Mouse (Mus musculus) right cerebral cortex, postnatal 10 days (tissue): ENCODE results near the gene Cit.

ENCODE experiments used
- DNase-seq, 2 experiments: peaks; one replicate each; pipeline ENCODE4 v3.0.0; 2021; ENCODE audit warnings: low spot score in 2 of 2

Gene Cit

DNA sequence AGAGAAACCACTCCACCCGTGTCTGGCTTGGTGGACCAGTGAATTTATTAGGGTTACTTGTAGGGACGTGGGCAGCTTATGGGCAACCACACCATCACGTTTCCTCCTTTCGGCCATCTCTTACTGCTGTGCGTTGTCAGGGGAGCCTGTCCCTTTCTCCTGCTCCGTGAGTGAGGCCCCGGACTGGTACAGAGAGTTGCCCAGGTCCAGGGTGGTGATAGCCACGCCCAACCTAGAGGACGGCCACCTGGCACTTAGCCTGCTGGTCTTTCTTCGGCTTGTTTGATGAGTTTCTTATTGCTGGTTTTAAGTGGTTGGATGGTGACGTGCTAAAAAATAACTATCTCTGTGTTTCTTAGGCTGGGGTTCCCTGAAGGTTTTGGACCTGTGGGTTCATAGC, 113.7 kb downstream of the Cit start:
- DNase-seq: no peak

DNA sequence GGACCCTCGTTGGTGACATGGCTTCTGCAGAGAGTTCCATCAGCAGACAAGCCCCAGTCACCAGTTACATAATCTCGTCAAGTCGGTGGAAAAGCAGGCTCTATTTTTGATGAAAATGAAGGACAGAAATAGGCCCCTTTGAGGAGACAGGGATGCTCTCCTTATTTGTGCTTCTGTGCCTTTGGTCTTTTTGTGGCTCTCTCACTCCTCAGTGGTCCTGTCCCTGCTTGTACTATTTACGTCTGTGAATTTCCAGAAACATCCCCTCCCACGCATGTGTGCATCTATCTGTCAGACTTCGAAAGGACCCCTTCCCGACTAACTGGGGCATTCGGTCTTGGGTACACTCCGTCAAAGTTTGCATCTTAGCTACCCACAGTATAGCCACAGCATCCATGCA, 116.7 kb downstream of the Cit start:
- DNase-seq: peak in 1 of 2 experiments; percentile 68

DNA sequence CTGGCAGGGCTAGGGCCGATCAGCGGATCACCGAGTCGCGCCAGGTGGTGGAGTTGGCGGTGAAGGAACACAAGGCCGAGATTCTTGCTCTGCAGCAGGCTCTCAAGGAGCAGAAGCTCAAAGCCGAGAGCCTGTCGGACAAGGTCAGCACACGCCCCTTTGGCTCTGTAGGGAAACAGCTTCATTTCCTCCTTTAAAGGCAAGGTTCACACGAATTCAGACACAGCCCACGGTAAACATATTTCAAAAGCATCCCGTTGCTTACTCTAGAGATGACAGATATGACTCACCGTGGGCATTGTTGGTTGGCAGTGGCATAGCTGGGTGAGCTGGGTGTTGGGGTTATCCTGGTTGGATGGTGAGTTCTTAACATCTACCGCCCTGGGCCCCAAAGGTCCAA, 126.2 kb downstream of the Cit start:
- DNase-seq: no peak

DNA sequence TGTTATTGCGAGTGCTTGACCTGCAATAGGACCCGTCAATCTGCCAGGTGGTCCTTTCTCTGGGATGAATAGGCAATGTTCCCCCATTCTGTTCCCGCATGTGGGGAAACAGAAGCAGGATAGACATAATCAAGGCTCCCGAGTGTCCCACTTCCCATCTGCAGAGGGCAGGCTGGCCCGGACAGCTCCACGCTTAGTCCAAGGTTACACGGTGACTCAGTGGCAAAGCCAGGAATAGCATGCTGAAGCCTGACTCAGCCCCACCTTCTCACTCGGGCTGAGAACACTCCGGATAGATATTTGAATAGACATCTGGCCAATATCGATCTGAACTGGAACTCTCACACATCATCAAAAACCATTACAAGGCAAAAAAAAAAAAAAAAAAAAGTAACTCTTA, 130.6 kb downstream of the Cit start:
- no peak for DNase-seq

DNA sequence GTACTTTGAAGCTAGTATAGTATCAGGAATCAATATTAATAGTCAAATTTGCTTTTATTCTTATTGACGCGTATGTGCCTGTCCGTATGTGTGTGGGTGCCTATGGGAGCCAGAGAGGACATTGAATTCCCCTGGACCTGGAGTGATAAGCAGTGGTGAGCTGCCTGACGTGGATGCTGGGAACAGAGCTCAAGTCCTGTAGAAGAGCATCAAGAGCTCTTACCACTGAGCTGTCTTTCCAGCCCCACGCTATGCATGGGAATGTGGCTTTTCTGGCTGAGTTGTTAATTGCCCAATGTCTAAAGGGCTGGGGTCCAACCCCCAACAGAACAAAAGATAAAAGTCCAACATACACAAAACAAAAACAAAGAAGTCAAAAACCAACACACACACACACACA, 131.4 kb downstream of the Cit start:
- DNase-seq: no peak

DNA sequence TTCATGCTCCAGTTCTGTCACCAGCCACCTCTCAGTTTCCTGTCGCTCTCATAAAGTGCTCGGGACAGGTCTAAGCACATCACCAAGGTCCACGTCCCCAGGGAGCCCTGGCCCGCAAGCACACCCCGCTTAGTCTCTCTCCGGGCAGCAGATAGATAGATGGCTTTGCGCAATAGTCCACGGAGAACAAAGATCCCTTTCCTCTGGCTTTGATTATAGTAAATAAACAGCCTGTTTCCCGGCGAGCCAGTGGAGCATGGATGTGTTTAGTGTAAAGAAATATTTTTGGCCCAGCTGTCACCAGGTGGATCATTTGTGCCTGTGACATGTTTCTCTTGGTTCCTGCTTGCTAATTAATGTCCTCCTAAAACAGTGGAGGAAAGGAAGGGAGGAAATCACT, 132.2 kb downstream of the Cit start:
- no peak for DNase-seq

DNA sequence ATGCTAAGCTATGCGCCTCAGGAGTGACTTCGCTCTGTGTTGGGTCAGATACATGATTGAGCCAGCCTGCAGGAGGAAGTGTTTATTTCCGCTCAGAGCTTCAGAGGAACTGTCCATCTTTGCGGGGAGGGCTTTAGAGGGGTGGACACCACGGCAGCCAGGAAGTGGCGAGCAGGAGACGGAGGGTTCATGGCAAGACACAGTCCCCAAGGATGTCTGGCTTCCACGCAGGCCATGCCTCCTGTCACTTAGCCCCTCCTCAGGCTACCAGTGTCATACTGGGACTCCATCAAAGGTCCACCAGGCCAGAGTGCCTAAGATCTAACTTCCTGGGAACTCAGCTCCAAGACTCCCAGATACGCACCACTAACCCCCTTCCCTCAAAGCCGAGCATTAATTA, 132.7 kb downstream of the Cit start:
- DNase-seq: no peak

DNA sequence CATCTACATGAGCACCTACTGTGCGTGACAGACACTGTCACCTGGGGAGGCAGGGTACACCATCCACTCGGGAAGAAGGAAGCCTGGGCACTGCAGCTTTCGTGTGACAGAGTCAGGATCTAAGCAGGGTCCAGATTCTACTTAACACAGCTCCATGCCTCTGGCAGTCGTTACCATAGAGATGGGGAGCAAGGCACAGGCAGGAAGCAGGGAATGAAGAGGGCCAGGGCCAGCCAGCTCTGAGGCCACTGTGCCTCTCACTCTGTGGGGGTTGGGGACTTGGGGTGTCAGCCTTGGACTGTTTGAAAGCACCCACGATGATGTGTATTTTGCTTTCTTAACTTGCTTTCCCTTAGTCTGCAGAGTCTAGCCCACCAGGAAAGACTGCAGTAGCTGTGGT, 133.2 kb downstream of the Cit start:
- DNase-seq: no peak

DNA sequence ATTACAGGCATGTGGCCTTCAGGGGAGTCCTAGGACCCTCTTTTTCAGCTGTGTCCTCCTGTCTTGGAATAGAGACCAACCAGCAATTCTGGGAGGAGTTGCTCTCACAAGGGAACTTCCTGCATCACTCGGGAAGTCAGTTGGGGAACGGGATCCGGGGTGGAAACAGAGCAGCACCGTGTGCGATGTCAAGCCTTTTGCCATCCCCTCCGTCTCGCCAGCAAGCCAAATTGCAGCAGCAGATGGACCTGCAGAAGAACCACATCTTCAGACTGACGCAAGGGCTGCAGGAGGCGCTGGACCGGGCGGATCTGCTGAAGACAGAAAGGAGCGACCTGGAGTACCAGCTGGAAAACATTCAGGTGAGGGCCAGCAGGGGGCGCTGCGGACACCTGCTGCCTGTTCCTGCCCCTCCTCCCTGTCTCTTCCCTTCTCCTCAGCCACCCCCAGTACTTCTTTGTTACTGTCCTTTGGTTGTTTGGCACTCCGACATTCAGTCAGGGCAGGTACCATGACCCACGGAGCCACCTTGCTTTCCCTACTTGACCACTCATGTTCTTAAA, 134.1 kb downstream of the Cit start:
- no peak for DNase-seq

DNA sequence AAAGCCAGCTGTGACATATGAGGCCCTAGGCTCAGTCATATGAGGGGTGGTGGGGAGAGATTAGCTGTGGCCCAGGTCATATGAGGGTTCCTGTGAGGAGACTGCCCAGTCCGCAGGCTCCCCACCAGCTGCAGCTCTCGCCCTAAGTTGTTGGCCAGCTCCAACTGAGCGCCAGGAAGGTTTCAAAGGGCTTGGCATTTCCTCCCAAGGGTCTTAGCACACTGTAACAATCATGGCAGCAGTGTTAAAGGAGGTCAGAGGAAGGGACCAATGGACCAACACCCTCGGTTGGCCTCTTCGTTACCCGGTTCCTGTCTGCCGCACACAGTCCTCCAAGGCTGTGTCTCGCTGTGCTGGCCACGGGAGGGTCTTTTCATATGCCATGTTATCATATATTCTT, 135.5 kb downstream of the Cit start:
- DNase-seq: no peak

DNA sequence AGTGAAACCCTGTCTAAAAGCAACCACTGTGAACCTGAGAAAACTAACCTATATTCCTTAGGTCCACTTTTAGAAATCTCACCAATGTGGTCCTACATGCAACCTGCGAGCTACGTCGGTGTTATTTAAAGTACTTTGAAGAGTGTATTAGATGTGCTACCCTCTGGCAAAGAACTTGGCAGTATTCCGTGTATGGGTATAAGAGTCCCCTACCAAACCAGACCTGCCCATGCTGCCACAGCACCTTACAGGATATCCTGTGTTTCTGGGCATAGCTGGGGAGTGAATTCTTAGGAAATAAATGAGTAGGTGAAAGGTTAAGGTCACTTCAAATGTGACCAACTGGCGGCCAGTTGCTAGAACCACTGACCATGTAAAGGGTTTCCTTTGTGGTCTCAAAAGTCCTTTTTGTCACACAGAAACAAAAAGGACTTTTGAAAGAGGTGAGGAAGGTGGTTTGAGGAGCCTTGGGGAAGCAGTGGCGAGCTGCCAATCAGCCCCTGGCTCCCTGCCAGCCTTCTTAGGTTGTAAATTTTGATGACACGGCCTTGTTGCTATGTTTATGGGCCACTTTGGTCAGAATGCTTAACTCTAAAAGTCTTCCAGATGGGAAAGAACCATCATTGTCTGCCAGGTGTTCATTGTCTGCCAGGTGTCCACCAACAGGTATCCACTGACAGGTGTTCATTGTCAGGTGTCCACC, 137.7 kb downstream of the Cit start:
- no peak for DNase-seq

DNA sequence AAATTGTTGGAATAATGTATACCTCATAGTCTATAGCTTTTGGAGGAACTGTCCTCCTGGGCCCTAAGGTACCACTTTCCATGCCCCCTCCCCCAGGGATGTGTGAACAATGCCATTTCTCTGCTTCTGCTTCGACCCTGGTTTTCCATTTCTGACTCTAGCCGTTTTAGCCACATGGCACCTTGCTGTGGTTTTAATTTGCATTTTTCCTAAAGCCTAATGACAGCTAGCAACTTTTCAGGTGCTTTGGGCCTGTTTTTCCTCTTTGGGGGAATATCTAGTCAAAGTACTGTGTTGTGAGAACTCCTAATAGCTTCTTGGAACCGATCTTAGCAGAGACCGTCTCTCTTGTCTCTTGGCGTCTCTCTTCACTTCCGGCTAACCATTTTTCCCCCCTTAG, 139.3 kb downstream of the Cit start:
- no peak for DNase-seq

DNA sequence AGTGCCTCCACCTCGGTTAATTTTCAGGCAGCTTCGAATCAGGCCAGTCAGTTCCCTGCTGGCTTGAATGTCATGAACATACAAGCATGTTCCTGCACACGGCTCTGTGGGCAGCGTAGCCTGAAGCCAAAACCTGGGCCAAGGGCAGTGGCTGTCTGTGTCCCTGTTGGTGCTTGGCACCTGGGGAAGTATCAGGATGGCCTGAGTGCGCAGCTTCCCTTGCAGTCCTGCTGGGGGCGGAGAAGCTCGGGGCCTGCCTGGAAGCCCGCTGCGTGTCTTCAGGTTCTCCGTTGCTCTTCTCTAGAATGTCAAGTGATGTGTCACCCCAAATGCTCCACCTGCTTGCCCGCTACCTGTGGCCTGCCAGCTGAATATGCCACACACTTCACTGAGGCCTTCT, 140.0 kb downstream of the Cit start:
- no peak for DNase-seq

DNA sequence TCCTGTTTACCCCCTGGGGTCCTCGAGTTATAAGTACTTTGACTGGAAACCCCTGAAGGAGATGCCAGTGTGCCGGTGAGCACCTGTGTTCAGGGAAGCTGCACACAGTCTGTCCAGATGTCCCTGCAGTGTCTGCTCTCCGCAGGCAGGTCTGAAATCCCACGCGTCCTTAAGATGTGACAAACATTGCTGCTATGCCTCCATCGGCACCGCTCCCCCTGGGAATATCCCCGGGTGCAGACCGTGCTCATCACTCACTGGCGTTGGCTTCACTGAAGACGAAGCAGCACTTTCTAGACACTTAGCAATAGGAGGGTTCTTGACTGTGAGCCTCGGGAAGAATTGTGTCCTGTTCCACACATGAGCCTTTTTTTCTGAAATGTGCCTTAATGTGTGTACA, 142.2 kb downstream of the Cit start:
- no peak for DNase-seq

DNA sequence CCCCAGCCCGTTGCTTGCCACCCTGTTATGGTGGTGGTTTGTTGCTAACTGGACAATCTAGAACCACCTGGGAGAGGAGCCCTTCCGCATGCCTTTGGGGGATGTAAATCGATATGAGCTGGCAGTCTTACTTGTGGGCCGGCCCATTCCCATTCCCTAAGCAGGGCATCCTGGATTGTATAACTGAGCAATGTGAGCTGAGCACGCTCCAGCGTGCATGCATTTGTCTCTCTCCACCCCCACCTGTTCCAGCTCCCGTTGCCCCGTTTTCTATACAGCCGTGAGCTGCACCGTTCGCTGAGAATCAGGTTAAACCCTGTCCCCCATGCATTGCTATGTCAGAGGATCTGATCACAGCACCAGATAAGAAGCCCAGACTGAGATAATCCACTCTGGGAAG, 146.6 kb downstream of the Cit start:
- DNase-seq: no peak

DNA sequence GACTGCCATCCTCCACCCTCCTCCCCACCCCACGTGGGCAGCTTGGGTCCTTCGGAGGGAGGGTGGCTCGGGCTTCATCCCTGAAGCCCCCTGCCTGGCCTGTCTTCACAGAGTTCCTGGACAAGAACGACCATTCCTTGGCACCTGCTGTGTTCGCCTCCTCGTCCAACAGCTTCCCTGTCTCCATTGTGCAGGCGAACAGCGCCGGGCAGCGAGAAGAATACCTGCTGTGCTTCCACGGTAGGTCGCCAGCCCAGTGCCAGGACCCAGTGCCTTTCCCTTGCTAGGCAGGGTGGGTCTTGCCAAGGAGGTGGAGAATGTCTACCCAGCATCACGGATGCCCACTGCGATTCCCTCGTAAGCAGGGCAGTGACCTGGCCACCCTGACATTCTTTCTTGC, 149.0 kb downstream of the Cit start:
- no peak for DNase-seq

DNA sequence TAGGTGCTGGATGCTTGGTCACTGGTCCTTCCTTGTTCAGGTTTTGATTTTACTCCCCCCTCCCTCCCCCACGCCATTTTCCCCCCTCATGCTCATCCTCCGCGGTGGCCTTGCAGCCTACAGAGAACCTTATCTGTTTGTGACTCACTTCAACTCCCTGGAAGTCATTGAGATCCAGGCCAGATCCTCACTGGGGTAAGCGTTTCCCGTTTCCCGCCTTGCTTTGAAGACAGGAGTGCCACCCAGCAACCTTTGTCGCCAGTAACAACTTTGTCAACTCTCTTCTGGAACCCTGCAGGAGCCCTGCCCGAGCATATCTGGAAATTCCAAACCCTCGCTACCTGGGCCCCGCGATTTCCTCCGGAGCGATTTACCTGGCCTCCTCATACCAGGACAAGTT, 152.3 kb downstream of the Cit start:
- DNase-seq: no peak

DNA sequence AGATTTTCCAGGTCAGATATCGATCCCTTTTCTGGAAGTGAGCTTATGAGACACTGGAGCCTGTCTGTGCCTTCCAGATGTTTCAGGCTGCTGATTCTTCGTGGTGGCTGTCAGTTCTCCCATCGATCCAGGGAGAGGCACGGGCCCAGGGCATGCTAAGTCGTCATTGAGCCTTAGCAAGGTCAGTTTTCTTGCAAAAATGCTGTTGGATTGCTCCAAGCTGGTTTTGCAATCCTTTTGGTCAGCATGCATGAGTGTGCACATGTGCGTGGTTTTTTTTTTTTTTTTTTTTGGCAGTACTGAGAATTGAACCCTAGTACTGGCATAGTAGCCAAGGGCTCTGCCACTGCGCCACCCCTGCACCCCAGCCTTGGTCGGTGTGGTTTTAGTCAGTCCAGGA, 158.1 kb downstream of the Cit start:
- no peak for DNase-seq

DNA sequence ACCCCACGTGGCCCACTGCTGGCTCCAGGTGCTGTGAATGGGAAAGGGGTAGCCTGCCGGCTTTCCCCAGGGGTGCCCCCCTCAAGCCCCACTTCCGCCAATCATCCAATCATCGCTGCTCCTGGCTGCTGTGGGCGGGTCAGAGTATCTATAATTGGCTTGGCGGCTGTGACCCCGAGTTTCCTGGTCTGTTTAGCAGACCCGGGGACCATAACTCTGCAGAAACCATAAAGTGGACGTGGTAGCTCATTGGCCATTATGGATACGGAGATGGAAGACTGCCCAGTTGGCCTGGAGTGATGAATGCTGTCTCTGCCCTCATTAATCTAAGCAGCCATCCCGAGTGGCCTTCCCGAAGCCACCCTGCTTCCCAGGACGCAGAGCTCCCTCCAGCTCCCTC, 158.7 kb downstream of the Cit start:
- no peak for DNase-seq

DNA sequence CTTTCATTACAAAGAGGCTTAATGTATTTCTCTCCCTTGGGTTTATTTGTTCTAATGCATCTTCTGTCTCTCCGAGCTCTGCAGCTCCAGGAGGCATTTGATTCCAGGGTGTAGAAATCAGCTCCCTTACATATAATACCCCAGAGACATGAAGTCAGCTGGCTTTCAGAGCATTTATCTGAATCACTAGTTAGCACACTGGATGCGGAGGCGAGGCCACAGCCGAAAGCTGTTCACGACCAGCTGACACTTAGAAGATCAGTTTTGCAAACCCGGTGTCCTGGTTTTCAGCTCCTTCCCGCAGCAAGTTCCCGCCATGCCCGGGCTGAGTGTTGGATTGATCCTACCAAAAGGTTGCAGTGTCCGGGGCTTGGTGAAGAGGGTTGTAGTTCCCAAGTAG, 159.2 kb downstream of the Cit start:
- DNase-seq: no peak

DNA sequence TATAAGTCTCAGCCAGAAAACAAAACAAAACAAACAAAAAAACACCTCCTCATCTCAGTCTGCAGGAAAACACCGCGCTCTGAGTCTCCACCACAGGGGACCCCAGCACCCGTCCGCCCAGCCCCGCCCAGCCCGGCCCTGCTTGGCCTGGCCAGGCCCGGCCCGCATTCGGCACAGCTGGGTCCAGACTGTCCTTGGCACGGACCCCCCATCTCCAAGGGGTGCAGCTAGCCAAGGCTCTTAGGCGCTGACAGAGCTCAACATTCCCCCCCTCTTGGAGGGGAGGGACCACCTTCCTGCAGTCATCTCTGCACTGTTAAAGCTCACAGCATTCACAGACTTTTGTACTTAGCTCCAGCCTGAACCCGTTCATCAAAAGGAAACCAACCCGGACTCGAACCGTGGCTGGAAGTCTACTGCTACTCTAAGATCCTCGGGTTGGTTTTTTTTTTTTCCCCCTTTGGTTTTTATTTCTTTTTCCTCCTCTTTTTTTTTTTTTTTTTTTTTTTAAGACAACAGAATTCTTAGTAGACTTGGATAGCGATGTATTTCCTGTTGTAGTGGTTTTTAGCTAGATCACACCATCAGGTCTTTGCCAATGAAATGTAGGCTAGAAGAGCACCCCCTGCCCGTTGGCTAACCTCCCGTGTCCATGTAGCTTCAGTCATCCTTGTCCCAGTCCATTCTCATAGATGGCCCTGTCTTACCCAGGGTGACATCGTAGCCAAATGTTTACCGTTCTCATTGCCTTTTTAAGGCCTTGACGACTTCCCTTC, 161.4 kb downstream of the Cit start:
- DNase-seq: no peak

DNA sequence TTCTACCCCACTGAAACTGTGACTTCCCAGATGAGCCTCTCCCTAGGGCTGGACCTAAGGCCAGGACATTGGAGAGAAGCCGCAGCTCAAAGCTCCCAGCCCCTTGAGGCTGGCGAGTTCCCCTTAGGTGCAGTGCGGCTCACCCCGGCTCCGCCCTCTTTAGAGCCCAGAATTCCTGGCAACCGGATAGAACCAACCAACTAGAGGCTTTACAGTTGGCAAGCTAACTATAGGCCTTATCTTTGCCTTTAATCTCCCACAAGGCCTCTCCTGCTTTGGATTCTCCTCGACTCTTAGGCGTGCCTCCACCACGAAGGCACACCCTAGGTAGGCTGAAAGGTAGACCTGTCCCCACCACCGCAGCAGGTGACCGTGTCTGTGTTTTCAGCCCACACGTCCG, 162.6 kb downstream of the Cit start:
- no peak for DNase-seq

DNA sequence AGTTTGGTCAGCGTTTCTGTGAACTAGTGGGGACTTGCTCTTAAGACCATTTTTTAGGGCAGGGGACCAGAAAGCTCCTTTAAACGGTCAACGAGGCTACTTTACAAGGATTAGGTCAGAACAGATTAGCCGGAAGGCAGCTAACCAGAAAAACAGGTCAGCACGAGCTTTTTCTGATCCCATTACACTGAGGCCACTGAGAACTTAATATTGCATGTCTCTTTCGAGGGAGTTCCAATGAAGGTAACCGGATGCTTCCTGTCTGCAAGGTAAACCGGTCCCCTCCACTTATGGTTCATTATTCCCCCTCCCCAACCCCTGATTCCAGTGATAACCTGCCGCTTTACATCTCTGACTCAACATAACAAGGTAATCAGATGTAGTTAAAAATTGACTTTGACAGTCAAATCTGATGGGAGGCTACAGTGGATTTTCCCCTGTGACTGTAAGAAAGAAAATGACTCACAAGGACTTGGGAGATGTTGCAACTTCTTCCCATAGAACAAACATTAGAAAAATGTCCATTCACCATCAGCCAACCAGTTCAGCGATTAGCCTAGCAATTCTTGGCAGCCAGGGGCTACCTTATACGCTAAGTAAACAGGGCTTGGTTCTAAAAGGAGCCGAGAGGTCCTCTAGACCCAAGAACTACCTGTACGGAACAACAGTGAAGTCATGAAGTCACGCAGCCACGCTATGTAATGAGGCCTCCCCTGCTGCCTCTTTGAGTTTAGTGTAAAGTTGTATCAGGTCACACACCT, 164.2 kb downstream of the Cit start:
- DNase-seq: no peak
